Mouse (Mus musculus) liver, embryonic 14.5 days (tissue): Measurements from ENCODE around the gene Ankrd6.

Experiments used
- CTCF ChIP-seq: IDR thresholded peaks from 2 replicates; pipeline ENCODE4 v1.5.1; 2016; ENCODE audit warnings: antibody characterized with exemption, low read depth, control low read depth
- EP300 ChIP-seq: IDR thresholded peaks from 2 replicates; pipeline ENCODE4 v1.6.1; 2016; ENCODE audit warnings: antibody characterized with exemption, low read depth

- TF ChIP-seq EP300: no peak
- no peak for TF ChIP-seq CTCF
Observed at GRCm38 (mm10) chr4:32929750-32930149, 20.9 kb downstream of the Ankrd6 start.
